Mouse (Mus musculus): ENCODE data around the gene Sectm1a. TPM values are rescaled to one million over a fixed set of nuclear protein-coding genes. Genes with fewer than 3 reads are reported as not detected.

Sectm1a gene
- polyA plus RNA-seq, 1 experiment from 2014 or later = not detected

DNA sequence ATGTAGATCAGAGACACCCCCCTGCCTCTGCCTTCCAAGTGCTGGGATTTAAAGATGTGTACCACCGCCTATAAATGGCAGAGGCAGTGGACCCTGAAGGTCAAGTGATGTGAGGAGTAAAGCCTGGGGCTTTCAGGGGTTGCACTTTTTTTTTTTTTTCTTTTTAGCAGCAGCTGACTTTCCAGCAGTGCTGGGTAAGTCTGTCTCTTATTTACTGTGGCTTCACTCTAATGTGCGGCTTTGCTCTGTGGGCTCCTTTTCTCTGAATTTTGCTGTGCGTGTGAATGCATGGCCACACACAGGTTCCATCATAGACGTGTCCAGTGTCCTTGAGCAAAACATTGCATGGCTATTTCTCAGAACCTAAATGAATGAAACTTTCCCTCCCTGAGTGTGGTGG is 39.4 kb downstream of the Sectm1a start:
- Histone ChIP-seq H3K9me3 (ENCODE audit: control insufficient read depth, low read length) (no peaks in the 10 kb centered on the region), H3K4me2 (ENCODE audit: low read length) (no peak overlapping the region)
- WGBS = 71% methylated on average over 4 of the region's 4 CpGs

DNA sequence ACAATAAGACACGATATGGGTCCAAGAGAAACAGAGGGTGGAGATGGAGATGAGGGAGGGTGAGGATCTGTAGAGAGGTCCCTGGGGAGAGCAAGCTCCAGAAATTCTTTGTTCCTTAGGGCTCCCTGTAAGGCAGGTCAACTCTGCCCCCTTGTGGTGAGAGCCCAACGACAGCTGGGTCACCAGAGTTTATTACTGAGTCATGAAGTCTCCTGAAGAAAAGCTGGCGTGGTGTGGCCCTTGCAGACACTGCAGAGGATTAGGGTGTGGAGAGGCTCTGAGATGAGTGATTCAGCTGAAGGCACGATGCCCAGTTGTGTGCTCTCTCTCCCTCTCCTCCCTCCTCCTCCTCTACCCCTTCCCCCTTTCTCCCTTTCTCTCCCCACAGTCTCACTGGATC is 39.8 kb downstream of the Sectm1a start:
- H3K36me3 ChIP-seq (ENCODE audit: control insufficient read depth, insufficient read depth) = no peaks in the 10 kb centered on the region
- WGBS = 3% methylated on average over 4 of the region's 4 CpGs
- H3K4me1 ChIP-seq (replicated peaks; ENCODE audit: control insufficient read depth, insufficient read depth, low read length) = no peaks in the 10 kb centered on the region
- 0 out of 2 replicates have a peak, but pooled peaks have one; percentile 54 for ATAC-seq
- no peaks in the 10 kb centered on the region for H3K9me3 ChIP-seq (ENCODE audit: control insufficient read depth, low read length)
- H3K27me3 ChIP-seq (replicated peaks; ENCODE audit: control insufficient read depth, insufficient read depth, low read length) = no peaks in the 10 kb centered on the region
- no peak overlapping the region for H3K9ac ChIP-seq (replicated peaks; ENCODE audit: low read depth, low read length)
- H3K4me3 ChIP-seq (replicated peaks; ENCODE audit: low read length) = no peak overlapping the region
- no peak overlapping the region for H3K4me2 ChIP-seq (ENCODE audit: low read length)
- no peak overlapping the region for H3K27ac ChIP-seq (ENCODE audit: low read length)

More for the DNA sequence above, 39.4 kb downstream of the Sectm1a start:
- no peaks in the 10 kb centered on the region for H3K4me1 ChIP-seq (replicated peaks; ENCODE audit: control insufficient read depth, insufficient read depth, low read length)
- H3K36me3 ChIP-seq (ENCODE audit: control insufficient read depth, insufficient read depth) = no peaks in the 10 kb centered on the region
- no peaks in the 10 kb centered on the region for H3K27me3 ChIP-seq (replicated peaks; ENCODE audit: control insufficient read depth, insufficient read depth, low read length)
- no peak overlapping the region for H3K27ac ChIP-seq (ENCODE audit: low read length)
- no peak for ATAC-seq
- H3K9ac ChIP-seq (replicated peaks; ENCODE audit: low read depth, low read length) = no peak overlapping the region
- no peak overlapping the region for H3K4me3 ChIP-seq (replicated peaks; ENCODE audit: low read length)

DNA sequence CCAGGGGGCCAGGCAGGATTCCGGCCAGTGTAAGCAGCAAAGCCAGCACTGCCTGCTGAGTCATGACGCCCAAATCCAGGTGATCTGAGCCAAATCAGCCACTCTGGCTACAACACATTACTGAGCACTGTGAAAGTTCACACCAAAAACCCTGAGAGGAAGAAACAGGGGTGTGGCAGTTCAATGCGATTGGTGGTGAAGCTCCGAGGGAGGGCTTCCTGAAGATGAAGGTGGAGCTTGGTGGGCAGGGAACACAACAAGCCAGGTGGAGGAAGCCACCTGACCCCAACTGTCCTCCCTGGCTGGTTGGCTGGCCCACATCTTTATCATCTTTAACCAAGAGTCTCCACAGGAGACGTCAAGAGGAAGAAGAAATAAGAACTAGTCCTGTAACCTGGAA is 41.7 kb downstream of the Sectm1a start, which contains the start of gene Cd7:
Gene Cd7 (minus strand): TSS at position 117 of the 400 bp plus-strand sequence.
- H3K9ac ChIP-seq (replicated peaks; ENCODE audit: low read depth, low read length) = no peak within 1 kb of the TSS
- no peak within 1 kb of the TSS for H3K4me3 ChIP-seq (replicated peaks; ENCODE audit: low read length)
- H3K9me3 ChIP-seq (ENCODE audit: control insufficient read depth, low read length) = no peaks in the 10 kb centered on the region
- H3K36me3 ChIP-seq (ENCODE audit: control insufficient read depth, insufficient read depth) = no peaks in the 10 kb centered on the region
- ATAC-seq = no peak
- H3K27me3 ChIP-seq (replicated peaks; ENCODE audit: control insufficient read depth, insufficient read depth, low read length) = no peaks in the 10 kb centered on the region
- 75% methylated on average over 5 of the region's 5 CpGs for WGBS
- no peak within 1 kb of the TSS for H3K27ac ChIP-seq (ENCODE audit: low read length)
- no peaks in the 10 kb centered on the region for H3K4me1 ChIP-seq (replicated peaks; ENCODE audit: control insufficient read depth, insufficient read depth, low read length)
- no peak within 1 kb of the TSS for H3K4me2 ChIP-seq (ENCODE audit: low read length)

GRCm38 (mm10) chr11:121038366-121039240 is 42.4 kb downstream of the Sectm1a start:
- H3K4me1 ChIP-seq (replicated peaks; ENCODE audit: control insufficient read depth, insufficient read depth, low read length) = no peaks in the 10 kb centered on the region
- no peak overlapping the region for H3K4me2 ChIP-seq (ENCODE audit: low read length)
- H3K36me3 ChIP-seq (ENCODE audit: control insufficient read depth, insufficient read depth) = no peaks in the 10 kb centered on the region
- no peak overlapping the region for H3K9ac ChIP-seq (replicated peaks; ENCODE audit: low read depth, low read length)
- ATAC-seq = no peak
- no peaks in the 10 kb centered on the region for H3K27me3 ChIP-seq (replicated peaks; ENCODE audit: control insufficient read depth, insufficient read depth, low read length)
- no peak overlapping the region for H3K4me3 ChIP-seq (replicated peaks; ENCODE audit: low read length)
- WGBS = 90% methylated on average over 11 of the region's 11 CpGs
- no peak overlapping the region for H3K27ac ChIP-seq (ENCODE audit: low read length)
- H3K9me3 ChIP-seq (ENCODE audit: control insufficient read depth, low read length) = no peaks in the 10 kb centered on the region

DNA sequence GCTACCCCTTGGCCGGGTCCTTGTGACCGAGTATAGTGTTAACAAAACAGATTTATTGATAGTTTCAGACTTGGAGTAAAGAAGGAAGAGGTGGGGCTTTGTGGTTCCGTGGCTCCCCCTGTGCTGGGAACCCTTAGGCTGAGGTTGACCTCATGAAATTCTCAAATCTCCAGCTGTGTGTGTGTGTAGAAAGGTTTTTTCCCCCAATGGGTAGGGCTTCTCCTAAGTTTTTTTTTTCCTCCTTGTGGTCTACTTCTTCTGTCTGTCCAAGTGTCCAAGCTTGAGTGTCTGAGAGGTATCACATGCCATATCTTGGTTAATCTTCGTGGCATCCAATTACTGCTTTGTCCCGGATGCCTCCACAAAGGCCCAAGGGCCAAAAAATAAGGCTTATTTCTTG is 47.9 kb downstream of the Sectm1a start:
- Histone ChIP-seq H3K36me3 (ENCODE audit: control insufficient read depth, insufficient read depth) (no peaks in the 10 kb centered on the region), H3K27ac (ENCODE audit: low read length) (no peak overlapping the region), H3K4me2 (ENCODE audit: low read length) (no peak overlapping the region), H3K9me3 (ENCODE audit: control insufficient read depth, low read length) (no peaks in the 10 kb centered on the region), H3K9ac (replicated peaks; ENCODE audit: low read depth, low read length) (no peak overlapping the region), H3K4me3 (replicated peaks; ENCODE audit: low read length) (no peak overlapping the region), H3K27me3 (replicated peaks; ENCODE audit: control insufficient read depth, insufficient read depth, low read length) (no peaks in the 10 kb centered on the region), H3K4me1 (replicated peaks; ENCODE audit: control insufficient read depth, insufficient read depth, low read length) (no peaks in the 10 kb centered on the region)
- WGBS = 92% methylated on average over 5 of the region's 5 CpGs
- no peak for ATAC-seq

- Histone ChIP-seq H3K4me1 (replicated peaks; ENCODE audit: control insufficient read depth, insufficient read depth, low read length) (no peaks in the 10 kb centered on the region), H3K9me3 (ENCODE audit: control insufficient read depth, low read length) (no peaks in the 10 kb centered on the region), H3K9ac (replicated peaks; ENCODE audit: low read depth, low read length) (no peak overlapping the region), H3K4me3 (replicated peaks; ENCODE audit: low read length) (no peak overlapping the region), H3K36me3 (ENCODE audit: control insufficient read depth, insufficient read depth) (no peaks in the 10 kb centered on the region), H3K4me2 (ENCODE audit: low read length) (no peak overlapping the region), H3K27me3 (replicated peaks; ENCODE audit: control insufficient read depth, insufficient read depth, low read length) (no peaks in the 10 kb centered on the region), H3K27ac (ENCODE audit: low read length) (no peak overlapping the region)
- ATAC-seq = no peak
- WGBS = 93% methylated on average over 7 of the region's 7 CpGs
Observed at GRCm38 (mm10) chr11:121027259-121027658, 53.8 kb downstream of the Sectm1a start.

DNA sequence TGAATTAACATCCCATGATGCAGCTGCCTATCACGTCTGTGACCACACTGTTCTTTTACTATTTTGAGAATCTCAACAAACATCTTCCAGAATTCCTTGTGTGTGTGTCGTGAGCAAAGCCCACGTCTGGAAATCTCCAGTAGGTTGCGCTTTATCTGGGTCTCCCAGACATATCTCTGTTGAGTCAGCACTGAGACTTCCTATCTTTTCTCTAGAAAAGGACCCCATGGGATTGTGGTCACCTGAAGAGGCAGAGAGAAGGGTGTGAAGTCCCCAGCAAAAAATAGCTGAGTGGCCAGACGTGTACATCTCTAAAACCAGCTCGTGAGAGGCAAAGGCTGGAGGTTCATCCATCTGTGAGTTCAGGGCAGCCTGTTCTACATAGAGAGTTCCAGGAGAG is 56.9 kb downstream of the Sectm1a start:
- 70% methylated on average over 6 of the region's 6 CpGs for WGBS
- H3K9ac ChIP-seq (replicated peaks; ENCODE audit: low read depth, low read length) = no peak overlapping the region
- H3K9me3 ChIP-seq (ENCODE audit: control insufficient read depth, low read length) = no peaks in the 10 kb centered on the region
- H3K4me2 ChIP-seq (ENCODE audit: low read length) = no peak overlapping the region
- no peaks in the 10 kb centered on the region for H3K27me3 ChIP-seq (replicated peaks; ENCODE audit: control insufficient read depth, insufficient read depth, low read length)
- no peak overlapping the region for H3K4me3 ChIP-seq (replicated peaks; ENCODE audit: low read length)
- no peaks in the 10 kb centered on the region for H3K4me1 ChIP-seq (replicated peaks; ENCODE audit: control insufficient read depth, insufficient read depth, low read length)
- ATAC-seq = no peak
- H3K36me3 ChIP-seq (ENCODE audit: control insufficient read depth, insufficient read depth) = no peaks in the 10 kb centered on the region
- H3K27ac ChIP-seq (ENCODE audit: low read length) = no peak overlapping the region

GRCm38 (mm10) chr11:121019501-121019900 is 61.5 kb downstream of the Sectm1a start:
- no peak overlapping the region for H3K4me2 ChIP-seq (ENCODE audit: low read length)
- WGBS = 84% methylated on average over 5 of the region's 5 CpGs
- ATAC-seq = no peak
- no peak overlapping the region for H3K27ac ChIP-seq (ENCODE audit: low read length)
- no peaks in the 10 kb centered on the region for H3K27me3 ChIP-seq (replicated peaks; ENCODE audit: control insufficient read depth, insufficient read depth, low read length)
- no peaks in the 10 kb centered on the region for H3K9me3 ChIP-seq (ENCODE audit: control insufficient read depth, low read length)
- H3K4me1 ChIP-seq (replicated peaks; ENCODE audit: control insufficient read depth, insufficient read depth, low read length) = peaks cover 5% of the 10 kb centered on the region
- H3K4me3 ChIP-seq (replicated peaks; ENCODE audit: low read length) = no peak overlapping the region
- no peak overlapping the region for H3K9ac ChIP-seq (replicated peaks; ENCODE audit: low read depth, low read length)
- no peaks in the 10 kb centered on the region for H3K36me3 ChIP-seq (ENCODE audit: control insufficient read depth, insufficient read depth)

- Histone ChIP-seq H3K4me3 (replicated peaks; ENCODE audit: low read length) (no peak overlapping the region), H3K9me3 (ENCODE audit: control insufficient read depth, low read length) (no peaks in the 10 kb centered on the region), H3K4me2 (ENCODE audit: low read length) (no peak overlapping the region), H3K9ac (replicated peaks; ENCODE audit: low read depth, low read length) (no peak overlapping the region), H3K27ac (ENCODE audit: low read length) (no peak overlapping the region), H3K36me3 (ENCODE audit: control insufficient read depth, insufficient read depth) (no peaks in the 10 kb centered on the region), H3K27me3 (replicated peaks; ENCODE audit: control insufficient read depth, insufficient read depth, low read length) (no peaks in the 10 kb centered on the region), H3K4me1 (replicated peaks; ENCODE audit: control insufficient read depth, insufficient read depth, low read length) (peaks cover 5% of the 10 kb centered on the region)
- ATAC-seq = peak; percentile 57; the same call in 1 of the 2 replicates
- 41% methylated on average over 3 of the region's 3 CpGs for WGBS
Observed at GRCm38 (mm10) chr11:121017703-121018102, 63.3 kb downstream of the Sectm1a start.

Measured in forebrain, embryonic 16.5 days (tissue).